Mouse (Mus musculus) MEL (cell line): ENCODE data around the gene Adgrv1. TPM values are rescaled to one million over a fixed set of nuclear protein-coding genes. Genes with fewer than 3 reads are reported as not detected.

Source experiments
- DNase-seq: peaks from one replicate; pipeline ENCODE4 v3.0.0; 2011; ENCODE audit warnings: low read depth, low spot score
- H3K27ac ChIP-seq: 2 replicates; pipeline ENCODE4 v1.5.1; 2012; ENCODE audit warnings: low read depth, mild to moderate bottlenecking, control low read depth, low read length, moderate library complexity; ENCODE audit not compliant: control insufficient read depth
- H3K27me3 ChIP-seq, 2 experiments: fragments of 150-350 bp in 1 of 2; sonication (generic) in 1 of 2; 2 replicates each; pipeline ENCODE4 v1.6.1; 2012; ENCODE audit warnings: low read length in 2 of 2, mild to moderate bottlenecking in 2 of 2, improper control_type of control experiment in 1 of 2, moderate library complexity in 1 of 2; ENCODE audit not compliant: insufficient read depth in 2 of 2, control insufficient read depth in 1 of 2
- H3K36me3 ChIP-seq, 2 experiments: 2 replicates each; pipeline ENCODE4 v1.6.1; 2012 to 2014; ENCODE audit warnings: low read length in 2 of 2, improper control_type of control experiment in 1 of 2, inconsistent platforms in 1 of 2, mild to moderate bottlenecking in 1 of 2; ENCODE audit not compliant: insufficient read depth in 2 of 2, control insufficient read depth in 1 of 2
- H3K4me1 ChIP-seq, 2 experiments: fragments of 150-350 bp in 1 of 2; sonication (generic) in 1 of 2; 2 replicates each; pipeline ENCODE4 v1.6.1; 2012; ENCODE audit warnings: low read length in 2 of 2, improper control_type of control experiment in 1 of 2, mild to moderate bottlenecking in 1 of 2; ENCODE audit not compliant: insufficient read depth in 2 of 2, control insufficient read depth in 1 of 2
- H3K4me3 ChIP-seq, 2 experiments: fragments of 150-350 bp in 1 of 2; sonication (generic) in 1 of 2; 2 replicates each; pipeline ENCODE4 v1.5.1; 2012; ENCODE audit warnings: low read depth in 2 of 2, low read length in 2 of 2, mild to moderate bottlenecking in 2 of 2, moderate library complexity in 2 of 2, control low read depth in 1 of 2, improper control_type of control experiment in 1 of 2; ENCODE audit not compliant: control insufficient read depth in 1 of 2, insufficient read depth in 1 of 2
- H3K79me2 ChIP-seq: 2 replicates; pipeline ENCODE4 v1.6.1; 2012; ENCODE audit warnings: mild to moderate bottlenecking, low read length, moderate library complexity; ENCODE audit not compliant: control insufficient read depth, poor library complexity, insufficient read depth
- H3K9ac ChIP-seq: 2 replicates; pipeline ENCODE4 v1.6.1; 2012; ENCODE audit warnings: low read depth, mild to moderate bottlenecking, control low read depth, low read length, moderate library complexity; ENCODE audit not compliant: control insufficient read depth, poor library complexity, severe bottlenecking
- H3K9me3 ChIP-seq: fragments of 150-350 bp; sonication (generic); replicated peaks from 2 replicates; pipeline ENCODE4 v1.6.1; 2012; ENCODE audit warnings: mild to moderate bottlenecking, low read length, improper control_type of control experiment, moderate library complexity; ENCODE audit not compliant: insufficient read depth
- CTCF ChIP-seq, 3 experiments: IDR thresholded peaks in 2 of 3; conservative IDR thresholded peaks in 1 of 3; 2 replicates each; pipeline ENCODE4 v1.5.1; 2011 to 2012; ENCODE audit warnings: low read length in 3 of 3, low read depth in 2 of 3, mild to moderate bottlenecking in 2 of 3, improper control_type of control experiment in 1 of 3, inconsistent platforms in 1 of 3, mixed read lengths in 1 of 3, moderate library complexity in 1 of 3; ENCODE audit not compliant: control insufficient read depth in 1 of 3, insufficient read depth in 1 of 3, poor library complexity in 1 of 3, severe bottlenecking in 1 of 3
- ELF1 ChIP-seq: IDR thresholded peaks from 2 replicates; pipeline ENCODE4 v1.6.1; 2014; ENCODE audit warnings: low read depth, mild to moderate bottlenecking, inconsistent platforms, low read length, improper control_type of control experiment, moderate library complexity
- ETS1 ChIP-seq: IDR thresholded peaks from 2 replicates; pipeline ENCODE4 v1.6.1; 2012; ENCODE audit warnings: low read depth, mild to moderate bottlenecking, inconsistent platforms, low read length, improper control_type of control experiment, moderate library complexity
- GATA1 ChIP-seq: IDR thresholded peaks from 2 replicates; pipeline ENCODE4 v1.6.1; 2011; ENCODE audit warnings: low read depth, low read length, improper control_type of control experiment
- MAFK ChIP-seq: IDR thresholded peaks from 2 replicates; pipeline ENCODE4 v1.6.1; 2011; ENCODE audit warnings: low read depth, mild to moderate bottlenecking, low read length, improper control_type of control experiment, borderline replicate concordance
- MAX ChIP-seq: IDR thresholded peaks from 2 replicates; pipeline ENCODE4 v1.6.1; 2011; ENCODE audit warnings: low read length, improper control_type of control experiment
- MAZ ChIP-seq: IDR thresholded peaks from 2 replicates; pipeline ENCODE4 v1.6.1; 2012; ENCODE audit warnings: low read depth, mild to moderate bottlenecking, inconsistent platforms, low read length, improper control_type of control experiment
- MYB ChIP-seq: IDR thresholded peaks from 2 replicates; pipeline ENCODE4 v1.6.1; 2011; ENCODE audit warnings: mild to moderate bottlenecking, low read depth, low read length, improper control_type of control experiment
- MYC ChIP-seq: IDR thresholded peaks from 2 replicates; pipeline ENCODE4 v1.6.1; 2011; ENCODE audit warnings: low read depth, mild to moderate bottlenecking, low read length, improper control_type of control experiment, moderate library complexity
- NELFE ChIP-seq: IDR thresholded peaks from 2 replicates; pipeline ENCODE4 v1.6.1; 2011; ENCODE audit warnings: low read depth, low read length, improper control_type of control experiment
- NRF1 ChIP-seq: IDR thresholded peaks from 2 replicates; pipeline ENCODE4 v1.6.1; 2014; ENCODE audit warnings: low read depth, mild to moderate bottlenecking, inconsistent platforms, low read length, improper control_type of control experiment, moderate library complexity; ENCODE audit not compliant: poor library complexity, insufficient read depth, severe bottlenecking
- POLR2AphosphoS2 ChIP-seq: IDR thresholded peaks from 2 replicates; pipeline ENCODE4 v1.6.1; 2011; ENCODE audit warnings: low read length, improper control_type of control experiment
- TBP ChIP-seq: IDR thresholded peaks from 2 replicates; pipeline ENCODE4 v1.8.0; 2011; ENCODE audit warnings: low read depth, low read length, improper control_type of control experiment
- UBTF ChIP-seq: IDR thresholded peaks from 2 replicates; pipeline ENCODE4 v1.6.1; 2012; ENCODE audit warnings: low read depth, mild to moderate bottlenecking, inconsistent platforms, low read length, improper control_type of control experiment, moderate library complexity, borderline replicate concordance; ENCODE audit not compliant: insufficient read depth
- USF2 ChIP-seq, 2 experiments: IDR thresholded peaks; 2 replicates each; pipeline ENCODE4 v1.6.1; 2011 to 2012; ENCODE audit warnings: improper control_type of control experiment in 2 of 2, low read length in 2 of 2, borderline replicate concordance in 1 of 2, inconsistent platforms in 1 of 2, low read depth in 1 of 2, mild to moderate bottlenecking in 1 of 2; ENCODE audit not compliant: insufficient read depth in 1 of 2
- ZC3H11A ChIP-seq: IDR thresholded peaks from 2 replicates; pipeline ENCODE4 v1.6.1; 2012; ENCODE audit warnings: low read depth, mild to moderate bottlenecking, inconsistent platforms, low read length, improper control_type of control experiment
- ZKSCAN1 ChIP-seq: IDR thresholded peaks from 2 replicates; pipeline ENCODE4 v1.6.1; 2012; ENCODE audit warnings: low read depth, mild to moderate bottlenecking, inconsistent platforms, low read length, improper control_type of control experiment, moderate library complexity
- ZMIZ1 ChIP-seq: IDR thresholded peaks from 2 replicates; pipeline ENCODE4 v1.6.1; 2012; ENCODE audit warnings: low read depth, mild to moderate bottlenecking, inconsistent platforms, low read length, improper control_type of control experiment, moderate library complexity
- ZNF384 ChIP-seq: IDR thresholded peaks from 2 replicates; pipeline ENCODE4 v1.6.1; 2012; ENCODE audit warnings: low read depth, mild to moderate bottlenecking, inconsistent platforms, low read length, improper control_type of control experiment
- polyA plus RNA-seq, 2 experiments: library from polyadenylated mRNA; stranded (reverse) in 1 of 2; unstranded in 1 of 2; fragments of >175 nt in 1 of 2; fragments of >200 nt in 1 of 2; gene quantifications; 2 replicates each; pipeline versions ENCODE4 v1.2.1 to v1.2.4; 2012; ENCODE audit warnings: low replicate concordance in 2 of 2, low read depth in 1 of 2; ENCODE audit not compliant: insufficient read length in 2 of 2, insufficient read depth in 1 of 2, missing spikeins in 1 of 2
- total RNA-seq: library from RNA; depleted of rRNA; stranded (reverse); fragments of 300-350 nt; gene quantifications from 2 replicates; pipeline ENCODE4 v1.2.3, GENCODE M21; 2012

The Adgrv1 gene
- total and polyA plus RNA-seq, 3 experiments, result 5.6 to 5.8 TPM; not detected in 1

GRCm38 (mm10) chr13:81664331-81664698, 31.4 kb upstream of the Adgrv1 start:
- H3K4me3 ChIP-seq, result no peak overlapping the region
- no peaks in the 10 kb centered on the region for H3K9me3 ChIP-seq
- 0 out of 2 replicates have a peak, but pooled peaks cover 2% of the 10 kb centered on the region for H3K79me2 ChIP-seq
- H3K36me3 ChIP-seq, result peaks cover 0 to 3% of the 10 kb centered on the region in 2 experiments; a peak in 2 of 4 replicates
- no peak overlapping the region for H3K9ac ChIP-seq
- peaks cover 0 to under 1% of the 10 kb centered on the region in 2 experiments; a peak in 1 of 4 replicates for H3K4me1 ChIP-seq
- TF ChIP-seq USF2 (IDR thresholded peaks at IDR 0.05; ENCODE audit: borderline replicate concordance in 1 of 2, insufficient read depth in 1 of 2, low read depth in 1 of 2, low read length in 2 of 2) (no peak), ZKSCAN1 (no peak), MAX (no peak), ELF1 (no peak), POLR2AphosphoS2 (no peak)
- H3K27ac ChIP-seq, result no peak overlapping the region
- no peak for DNase-seq
- H3K27me3 ChIP-seq, result no peaks in the 10 kb centered on the region

- no peak for DNase-seq
- no peaks in the 10 kb centered on the region for H3K27me3 ChIP-seq
- no peak for TF ChIP-seq MYB
- no peak for TF ChIP-seq NRF1
- TF ChIP-seq CTCF (IDR thresholded peaks at IDR 0.05 in 2 of 3, conservative IDR thresholded peaks at IDR 0.05 in 1 of 3; ENCODE audit: control insufficient read depth in 1 of 3, insufficient read depth in 1 of 3, low read depth in 2 of 3, low read length in 3 of 3, poor library complexity in 1 of 3, severe bottlenecking in 1 of 3), result no peak
- TF ChIP-seq NELFE, result no peak
- no peak for TF ChIP-seq MAFK
- TF ChIP-seq ZC3H11A, result no peak
- no peak for TF ChIP-seq UBTF
- no peak for TF ChIP-seq ZMIZ1
- no peak for TF ChIP-seq ELF1
- TF ChIP-seq ETS1, result no peak
- TF ChIP-seq MAZ, result no peak
- no peak for TF ChIP-seq TBP
- TF ChIP-seq MYC, result no peak
- TF ChIP-seq ZNF384, result no peak
- no peak for TF ChIP-seq GATA1
- no peak overlapping the region for H3K27ac ChIP-seq
- H3K79me2 ChIP-seq, result 0 out of 2 replicates have a peak, but pooled peaks cover 2% of the 10 kb centered on the region
- H3K9me3 ChIP-seq, result no peaks in the 10 kb centered on the region
- no peak overlapping the region for H3K4me3 ChIP-seq
- H3K4me1 ChIP-seq, result peaks cover 0 to 2% of the 10 kb centered on the region in 2 experiments; a peak in 1 of 4 replicates
- H3K36me3 ChIP-seq, result peaks cover 3% of the 10 kb centered on the region in 2 experiments; a peak in 3 of 4 replicates
- no peak overlapping the region for H3K9ac ChIP-seq
Measured at GRCm38 (mm10) chr13:81663566-81664330, 30.8 kb upstream of the Adgrv1 start.
